Mouse (Mus musculus): Measurements from ENCODE around the gene Fermt1. TPM values are rescaled to one million over a fixed set of nuclear protein-coding genes. Genes with fewer than 3 reads are reported as not detected.

The Fermt1 gene
- polyA plus RNA-seq, 1 experiment from 2014 or later = 0.04 TPM

DNA sequence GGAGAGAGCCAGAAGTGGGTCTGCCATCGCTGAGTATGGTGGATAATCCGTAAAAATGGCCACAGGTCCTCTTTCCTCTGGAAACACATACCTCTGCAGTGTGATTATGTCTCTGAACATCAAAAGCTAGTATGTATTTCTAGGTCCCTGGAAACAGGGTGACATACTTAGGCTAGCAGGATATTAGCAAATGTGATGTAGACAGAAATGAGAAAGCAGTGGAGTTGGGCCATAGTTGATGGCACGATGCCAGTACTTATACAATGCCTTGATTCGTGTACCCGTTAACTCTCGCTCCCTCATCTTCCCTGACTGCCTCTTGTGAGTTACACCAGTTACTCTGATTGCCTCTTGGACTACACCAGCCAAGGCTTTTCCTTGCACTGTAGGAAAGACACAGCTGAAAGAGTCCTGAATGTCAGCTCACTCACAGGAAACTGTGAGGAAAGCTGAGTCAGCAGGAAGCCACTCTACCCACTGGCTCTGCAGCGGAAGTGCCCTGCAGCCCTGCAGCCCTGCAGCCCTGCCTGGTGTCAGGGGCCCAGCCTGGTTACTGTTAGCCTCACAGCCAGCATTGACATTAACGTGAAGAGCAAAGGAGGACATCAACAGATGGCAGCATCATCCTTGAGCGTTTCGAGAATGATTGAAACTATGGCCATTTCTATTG, 71.9 kb downstream of the Fermt1 start:
- Histone ChIP-seq H3K9me3 (ENCODE audit: control insufficient read depth, low read length) (no peaks in the 10 kb centered on the region), H3K4me2 (ENCODE audit: low read length) (no peak overlapping the region), H3K9ac (ENCODE audit: low read depth, low read length) (no peak overlapping the region), H3K4me1 (ENCODE audit: control insufficient read depth, insufficient read depth, low read depth, low read length) (no peaks in the 10 kb centered on the region), H3K36me3 (ENCODE audit: control insufficient read depth, insufficient read depth, low read length) (no peaks in the 10 kb centered on the region), H3K27ac (ENCODE audit: low read depth, low read length) (no peak overlapping the region), H3K4me3 (ENCODE audit: low read length) (no peak overlapping the region), H3K27me3 (replicated peaks; ENCODE audit: control insufficient read depth, insufficient read depth, low read length) (peaks cover 6% of the 10 kb centered on the region; the same call in 1 of the 2 replicates)
- 77% methylated on average over 10 of the region's 10 CpGs for whole genome bisulfite sequencing
- ATAC-seq = no peak

DNA sequence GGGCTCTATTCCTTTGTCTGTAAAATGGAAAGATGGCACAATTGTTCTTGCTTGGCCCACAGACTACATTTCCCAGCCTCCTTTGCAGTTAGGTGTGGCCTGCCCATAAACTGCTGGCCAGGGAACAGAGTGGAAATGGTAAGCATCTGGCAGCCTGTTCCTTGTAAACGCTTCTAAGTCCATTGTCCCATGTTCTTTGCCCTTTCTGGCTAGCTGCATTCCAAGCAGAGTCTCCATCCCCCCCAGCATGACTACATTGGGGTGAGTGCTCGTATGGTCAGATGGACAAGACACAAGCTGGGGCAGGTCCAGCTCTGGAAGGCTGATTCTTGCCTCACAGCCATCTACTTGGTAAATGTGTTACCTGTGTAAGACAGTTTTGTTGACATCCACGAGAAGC, 74.0 kb downstream of the Fermt1 start:
- 82% methylated on average over 3 of the region's 3 CpGs for WGBS

DNA sequence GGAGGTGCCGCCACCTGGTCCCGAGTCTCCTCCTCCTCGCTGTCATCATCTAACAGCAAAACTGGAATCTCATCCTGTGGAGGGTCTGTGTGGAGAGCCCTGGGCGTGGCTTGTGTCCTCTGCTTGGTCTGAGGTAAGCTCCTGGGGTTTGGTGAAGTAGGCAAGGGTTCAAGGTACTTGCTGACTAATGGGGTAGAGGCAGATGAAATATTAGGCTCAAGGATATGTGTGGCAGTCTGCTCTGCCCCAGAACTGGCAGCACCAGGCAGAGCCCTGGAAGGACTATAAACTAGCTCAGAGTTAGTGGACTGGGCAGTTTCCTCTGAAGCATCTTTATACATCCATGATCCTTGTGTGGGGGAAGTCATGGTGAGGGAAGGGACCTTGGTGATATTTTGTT, 75.4 kb downstream of the Fermt1 start:
- Histone ChIP-seq H3K4me3 (ENCODE audit: low read length) (no peak overlapping the region), H3K4me2 (ENCODE audit: low read length) (no peak overlapping the region), H3K27ac (ENCODE audit: low read depth, low read length) (no peak overlapping the region), H3K9ac (ENCODE audit: low read depth, low read length) (no peak overlapping the region), H3K36me3 (ENCODE audit: control insufficient read depth, insufficient read depth, low read length) (peaks cover 6% of the 10 kb centered on the region), H3K27me3 (replicated peaks; ENCODE audit: control insufficient read depth, insufficient read depth, low read length) (no peaks in the 10 kb centered on the region), H3K4me1 (ENCODE audit: control insufficient read depth, insufficient read depth, low read depth, low read length) (no peaks in the 10 kb centered on the region), H3K9me3 (ENCODE audit: control insufficient read depth, low read length) (no peaks in the 10 kb centered on the region)
- WGBS = 83% methylated on average over 4 of the region's 4 CpGs
- no peak for ATAC-seq

More for the DNA sequence above, 74.0 kb downstream of the Fermt1 start:
- ATAC-seq = no peak
- no peak overlapping the region for H3K27ac ChIP-seq (ENCODE audit: low read depth, low read length)
- no peak overlapping the region for H3K4me2 ChIP-seq (ENCODE audit: low read length)
- no peak overlapping the region for H3K9ac ChIP-seq (ENCODE audit: low read depth, low read length)
- H3K36me3 ChIP-seq (ENCODE audit: control insufficient read depth, insufficient read depth, low read length) = peaks cover 6% of the 10 kb centered on the region
- H3K4me3 ChIP-seq (ENCODE audit: low read length) = no peak overlapping the region
- H3K4me1 ChIP-seq (ENCODE audit: control insufficient read depth, insufficient read depth, low read depth, low read length) = no peaks in the 10 kb centered on the region
- H3K9me3 ChIP-seq (ENCODE audit: control insufficient read depth, low read length) = no peaks in the 10 kb centered on the region
- H3K27me3 ChIP-seq (replicated peaks; ENCODE audit: control insufficient read depth, insufficient read depth, low read length) = no peaks in the 10 kb centered on the region

DNA sequence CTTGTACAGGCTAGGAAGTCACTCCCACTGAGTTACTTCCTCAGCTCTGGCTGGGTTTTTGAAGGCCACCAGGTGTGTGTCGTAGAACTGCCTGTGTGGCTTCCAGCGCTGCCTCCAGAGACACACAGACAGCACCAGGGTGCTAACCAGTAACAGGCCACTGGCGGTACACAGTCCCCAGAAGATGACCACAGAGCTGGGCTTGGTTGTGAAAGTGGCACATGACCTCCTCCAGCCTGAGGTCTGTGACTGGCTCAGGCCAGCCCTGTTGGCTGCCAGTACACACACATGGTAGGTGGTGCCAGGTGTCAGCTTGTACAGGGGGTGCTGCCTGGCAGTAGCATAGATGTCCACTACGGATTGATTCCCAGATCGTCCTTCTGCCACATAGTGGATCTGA, 76.0 kb downstream of the Fermt1 start:
- Histone ChIP-seq H3K36me3 (ENCODE audit: control insufficient read depth, insufficient read depth, low read length) (peaks cover 6% of the 10 kb centered on the region), H3K4me2 (ENCODE audit: low read length) (no peak overlapping the region), H3K4me3 (ENCODE audit: low read length) (no peak overlapping the region), H3K27me3 (replicated peaks; ENCODE audit: control insufficient read depth, insufficient read depth, low read length) (no peaks in the 10 kb centered on the region), H3K27ac (ENCODE audit: low read depth, low read length) (no peak overlapping the region), H3K4me1 (ENCODE audit: control insufficient read depth, insufficient read depth, low read depth, low read length) (no peaks in the 10 kb centered on the region), H3K9ac (ENCODE audit: low read depth, low read length) (no peak overlapping the region), H3K9me3 (ENCODE audit: control insufficient read depth, low read length) (no peaks in the 10 kb centered on the region)
- ATAC-seq = no peak
- 92% methylated on average over 5 of the region's 5 CpGs for WGBS

DNA sequence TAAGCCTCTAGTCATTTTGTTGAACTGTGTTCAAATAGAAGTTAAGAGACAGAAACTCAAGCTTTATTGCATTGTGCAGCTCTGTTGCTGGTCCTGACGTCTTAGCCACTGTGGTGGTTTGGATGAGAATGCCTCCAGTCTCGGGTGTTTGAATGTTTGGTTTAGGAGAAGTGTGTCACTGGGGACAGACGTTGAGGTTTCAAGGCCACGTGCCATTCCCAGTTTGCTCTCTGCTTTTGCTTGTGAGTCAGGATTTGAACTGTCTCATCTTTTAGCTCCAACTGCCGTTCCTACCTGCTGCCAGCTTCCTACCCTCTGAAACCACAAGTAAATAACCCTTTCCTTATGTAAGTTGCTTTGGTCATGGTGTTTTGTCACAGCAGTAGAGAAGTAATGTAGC, 78.2 kb downstream of the Fermt1 start:
- peaks cover 6% of the 10 kb centered on the region for H3K36me3 ChIP-seq (ENCODE audit: control insufficient read depth, insufficient read depth, low read length)
- no peak overlapping the region for H3K4me3 ChIP-seq (ENCODE audit: low read length)
- no peak overlapping the region for H3K27ac ChIP-seq (ENCODE audit: low read depth, low read length)
- no peak overlapping the region for H3K4me2 ChIP-seq (ENCODE audit: low read length)
- H3K9me3 ChIP-seq (ENCODE audit: control insufficient read depth, low read length) = no peaks in the 10 kb centered on the region
- 78% methylated on average over 5 of the region's 5 CpGs for WGBS
- no peak for ATAC-seq
- no peaks in the 10 kb centered on the region for H3K27me3 ChIP-seq (replicated peaks; ENCODE audit: control insufficient read depth, insufficient read depth, low read length)
- no peak overlapping the region for H3K9ac ChIP-seq (ENCODE audit: low read depth, low read length)
- no peaks in the 10 kb centered on the region for H3K4me1 ChIP-seq (ENCODE audit: control insufficient read depth, insufficient read depth, low read depth, low read length)

DNA sequence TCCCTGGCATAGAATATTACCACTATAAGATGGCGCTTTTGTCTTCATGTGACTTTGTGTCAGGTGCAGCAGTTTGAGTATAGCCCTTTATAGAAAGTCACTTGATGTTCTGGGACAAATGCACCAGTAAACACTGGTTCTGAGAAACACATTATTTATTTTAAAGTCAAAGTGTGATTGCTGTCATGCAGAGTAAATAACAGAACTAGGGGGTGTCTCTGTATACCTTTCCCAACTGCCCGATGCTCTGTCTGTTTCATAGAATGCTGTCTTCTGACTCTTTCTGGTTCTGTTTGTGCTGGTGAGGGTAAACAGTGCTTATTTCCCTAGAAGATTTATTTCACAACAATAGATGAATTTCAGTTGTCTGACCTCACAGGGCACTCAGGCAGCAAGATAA, 82.4 kb downstream of the Fermt1 start:
- no peaks in the 10 kb centered on the region for H3K4me1 ChIP-seq (ENCODE audit: control insufficient read depth, insufficient read depth, low read depth, low read length)
- H3K4me3 ChIP-seq (ENCODE audit: low read length) = no peak overlapping the region
- no peak overlapping the region for H3K9ac ChIP-seq (ENCODE audit: low read depth, low read length)
- no peak overlapping the region for H3K4me2 ChIP-seq (ENCODE audit: low read length)
- H3K36me3 ChIP-seq (ENCODE audit: control insufficient read depth, insufficient read depth, low read length) = peaks cover 6% of the 10 kb centered on the region
- no peaks in the 10 kb centered on the region for H3K9me3 ChIP-seq (ENCODE audit: control insufficient read depth, low read length)
- 96% methylated on average over 2 of the region's 2 CpGs for WGBS
- H3K27ac ChIP-seq (ENCODE audit: low read depth, low read length) = no peak overlapping the region
- no peak for ATAC-seq
- H3K27me3 ChIP-seq (replicated peaks; ENCODE audit: control insufficient read depth, insufficient read depth, low read length) = no peaks in the 10 kb centered on the region

DNA sequence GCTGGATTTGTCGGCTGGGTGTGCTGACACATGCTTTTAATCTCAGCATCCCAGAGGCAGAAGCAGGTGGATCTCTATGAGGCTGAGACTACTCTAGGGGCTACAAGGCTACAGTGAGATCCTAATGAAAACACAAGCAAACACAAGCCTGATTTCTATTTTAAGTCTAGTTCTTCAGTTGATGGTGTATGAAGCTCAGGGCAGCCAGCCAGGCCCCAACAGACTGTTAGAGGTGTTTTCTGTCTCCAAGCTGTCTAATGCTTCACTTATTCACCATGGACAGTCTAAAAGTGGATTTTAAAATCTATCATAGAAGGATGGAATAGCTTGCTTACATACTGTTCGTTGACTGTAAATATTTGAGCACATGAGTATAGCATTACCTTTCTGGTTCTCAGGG, 84.2 kb downstream of the Fermt1 start:
- no peak overlapping the region for H3K27ac ChIP-seq (ENCODE audit: low read depth, low read length)
- no peaks in the 10 kb centered on the region for H3K27me3 ChIP-seq (replicated peaks; ENCODE audit: control insufficient read depth, insufficient read depth, low read length)
- no peak overlapping the region for H3K4me2 ChIP-seq (ENCODE audit: low read length)
- no peaks in the 10 kb centered on the region for H3K9me3 ChIP-seq (ENCODE audit: control insufficient read depth, low read length)
- H3K9ac ChIP-seq (ENCODE audit: low read depth, low read length) = no peak overlapping the region
- H3K4me1 ChIP-seq (ENCODE audit: control insufficient read depth, insufficient read depth, low read depth, low read length) = no peaks in the 10 kb centered on the region
- no peaks in the 10 kb centered on the region for H3K36me3 ChIP-seq (ENCODE audit: control insufficient read depth, insufficient read depth, low read length)
- H3K4me3 ChIP-seq (ENCODE audit: low read length) = no peak overlapping the region
- 96% methylated on average over 2 of the region's 2 CpGs for WGBS
- ATAC-seq = no peak

DNA sequence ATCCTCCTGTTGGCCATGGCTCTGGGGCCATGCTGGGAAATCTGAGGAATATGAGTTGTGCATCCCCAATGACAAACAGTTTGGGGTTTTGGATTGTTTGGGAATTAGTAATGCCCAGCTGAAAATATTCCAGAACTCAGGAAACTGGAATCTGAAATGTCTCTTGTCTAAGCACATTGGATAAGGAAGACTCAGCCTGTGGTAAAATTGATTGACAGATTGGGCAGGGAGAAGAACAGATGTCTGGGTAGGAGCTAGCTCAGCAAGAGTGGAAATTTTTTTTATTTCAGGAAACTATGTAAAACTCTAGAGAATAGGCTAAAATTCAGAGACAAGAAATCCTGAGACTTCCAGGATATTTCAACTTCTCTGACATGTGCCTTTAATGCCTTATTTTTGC, 85.3 kb downstream of the Fermt1 start:
- H3K4me2 ChIP-seq (ENCODE audit: low read length) = no peak overlapping the region
- no peak for ATAC-seq
- H3K4me1 ChIP-seq (ENCODE audit: control insufficient read depth, insufficient read depth, low read depth, low read length) = no peaks in the 10 kb centered on the region
- no peak overlapping the region for H3K4me3 ChIP-seq (ENCODE audit: low read length)
- H3K9ac ChIP-seq (ENCODE audit: low read depth, low read length) = no peak overlapping the region
- H3K36me3 ChIP-seq (ENCODE audit: control insufficient read depth, insufficient read depth, low read length) = no peaks in the 10 kb centered on the region
- no peak overlapping the region for H3K27ac ChIP-seq (ENCODE audit: low read depth, low read length)
- no peaks in the 10 kb centered on the region for H3K27me3 ChIP-seq (replicated peaks; ENCODE audit: control insufficient read depth, insufficient read depth, low read length)
- no peaks in the 10 kb centered on the region for H3K9me3 ChIP-seq (ENCODE audit: control insufficient read depth, low read length)

DNA sequence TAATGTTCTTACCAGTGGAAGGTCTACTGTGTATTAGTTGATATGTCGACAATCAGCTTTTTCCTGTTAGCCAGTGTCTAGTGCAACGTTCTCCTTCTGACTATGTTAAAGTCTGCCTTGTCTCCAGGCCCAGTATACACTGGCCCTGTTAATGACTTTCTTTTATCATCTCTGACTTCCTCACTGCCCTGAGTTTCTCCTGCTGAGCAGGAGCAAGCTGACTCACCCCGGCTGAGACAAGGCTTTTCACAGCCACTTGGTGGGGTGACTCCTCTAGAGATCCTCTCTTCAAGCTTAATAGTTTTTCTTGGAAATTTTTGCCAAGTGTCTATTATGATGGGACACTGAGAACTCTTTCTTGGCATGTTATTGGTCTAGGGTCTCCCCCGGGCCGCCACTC, 89.4 kb downstream of the Fermt1 start:
- 79% methylated on average over 5 of the region's 5 CpGs for WGBS
- H3K27ac ChIP-seq (ENCODE audit: low read depth, low read length) = no peak overlapping the region
- H3K27me3 ChIP-seq (replicated peaks; ENCODE audit: control insufficient read depth, insufficient read depth, low read length) = no peaks in the 10 kb centered on the region

More for the DNA sequence above, 89.4 kb downstream of the Fermt1 start:
- Histone ChIP-seq H3K36me3 (ENCODE audit: control insufficient read depth, insufficient read depth, low read length) (no peaks in the 10 kb centered on the region), H3K9ac (ENCODE audit: low read depth, low read length) (no peak overlapping the region), H3K4me2 (ENCODE audit: low read length) (no peak overlapping the region), H3K4me3 (ENCODE audit: low read length) (no peak overlapping the region), H3K4me1 (ENCODE audit: control insufficient read depth, insufficient read depth, low read depth, low read length) (no peaks in the 10 kb centered on the region), H3K9me3 (ENCODE audit: control insufficient read depth, low read length) (no peaks in the 10 kb centered on the region)
- no peak for ATAC-seq

All from hindbrain, embryonic 16.5 days (tissue).